Mouse (Mus musculus) kidney, adult 9 months (tissue): ENCODE data around the gene Bcas1.

ENCODE experiments used
- DNase-seq: peaks from one replicate; pipeline ENCODE4 v3.0.0; 2022

The Bcas1 gene

GRCm38 (mm10) chr2:170345410-170345793 is 82.2 kb downstream of the Bcas1 start:
- peak; percentile 34 for DNase-seq

- peak; percentile 25 for DNase-seq
Measured at GRCm38 (mm10) chr2:170344502-170345409, 82.9 kb downstream of the Bcas1 start.

DNA sequence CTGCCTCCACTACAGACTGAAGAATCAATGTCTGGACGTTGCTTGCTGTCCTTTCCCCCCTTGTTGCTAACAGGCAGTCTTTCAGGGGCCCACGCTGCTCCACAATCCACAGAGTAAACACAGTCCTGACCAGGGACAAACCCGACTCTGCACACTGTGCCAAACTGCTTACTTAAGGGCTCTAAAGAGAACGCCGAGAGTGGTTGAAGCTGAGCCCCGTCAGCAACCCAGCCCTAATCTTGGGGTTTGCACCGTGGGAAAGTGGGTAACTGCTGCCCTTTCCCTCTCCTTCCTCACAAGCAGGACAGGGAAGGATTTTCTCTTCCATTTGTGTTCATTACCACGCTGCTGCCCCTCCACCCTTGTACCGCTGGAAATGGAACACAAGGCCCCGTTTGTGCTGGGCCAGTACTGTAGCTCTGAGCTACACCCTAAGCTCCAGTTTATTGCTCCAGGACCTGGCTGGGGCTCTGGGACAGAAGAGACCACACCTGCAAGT is 83.8 kb downstream of the Bcas1 start:
- peak; percentile 16 for DNase-seq

- DNase-seq: peak; percentile 81
Measured at GRCm38 (mm10) chr2:170343133-170343818, 84.4 kb downstream of the Bcas1 start.

DNA sequence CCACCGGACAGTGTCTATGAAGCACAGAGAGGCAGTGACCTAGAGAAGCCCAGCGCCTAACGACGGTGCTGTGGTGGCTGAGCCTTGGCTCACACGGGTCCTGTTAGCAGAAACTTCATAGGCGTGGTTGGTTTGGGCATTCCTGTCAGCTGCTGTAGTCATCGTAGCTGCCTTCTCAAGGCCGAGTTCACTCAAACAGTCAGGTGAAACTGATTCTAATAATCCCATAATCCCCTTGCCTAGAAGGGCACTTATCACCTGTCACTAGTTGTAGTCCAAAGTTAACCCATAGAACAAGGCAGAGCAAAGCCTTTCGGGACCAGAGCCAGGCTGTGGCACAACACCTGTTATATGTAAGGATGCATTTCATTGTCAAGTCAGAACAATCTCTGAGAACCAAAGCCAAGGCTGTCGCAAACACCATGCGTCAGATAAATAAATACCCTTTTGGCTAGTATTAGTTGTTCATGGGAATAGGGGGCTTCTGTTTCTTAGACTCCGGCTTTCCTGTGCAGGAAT is 85.3 kb downstream of the Bcas1 start:
- no peak for DNase-seq

DNA sequence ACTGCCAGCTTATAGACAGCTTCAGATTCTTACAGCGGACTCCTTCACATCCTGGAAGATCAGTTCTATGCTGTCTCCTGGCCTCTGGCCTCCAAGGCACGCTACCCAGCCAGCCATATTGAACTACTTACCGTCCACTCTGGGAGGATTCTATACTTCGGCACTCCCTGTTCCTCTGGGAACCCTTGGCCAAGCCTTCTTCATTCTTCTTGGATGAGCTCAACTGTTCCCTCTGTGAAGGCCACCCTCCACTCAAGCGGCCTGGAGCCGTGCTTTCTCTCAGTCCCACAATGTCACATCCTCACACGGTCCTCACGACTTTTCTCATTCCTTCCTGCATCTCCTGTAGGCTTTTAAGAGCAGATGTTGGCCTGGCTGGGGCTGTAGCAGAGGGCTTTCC is 86.5 kb downstream of the Bcas1 start:
- no peak for DNase-seq

DNA sequence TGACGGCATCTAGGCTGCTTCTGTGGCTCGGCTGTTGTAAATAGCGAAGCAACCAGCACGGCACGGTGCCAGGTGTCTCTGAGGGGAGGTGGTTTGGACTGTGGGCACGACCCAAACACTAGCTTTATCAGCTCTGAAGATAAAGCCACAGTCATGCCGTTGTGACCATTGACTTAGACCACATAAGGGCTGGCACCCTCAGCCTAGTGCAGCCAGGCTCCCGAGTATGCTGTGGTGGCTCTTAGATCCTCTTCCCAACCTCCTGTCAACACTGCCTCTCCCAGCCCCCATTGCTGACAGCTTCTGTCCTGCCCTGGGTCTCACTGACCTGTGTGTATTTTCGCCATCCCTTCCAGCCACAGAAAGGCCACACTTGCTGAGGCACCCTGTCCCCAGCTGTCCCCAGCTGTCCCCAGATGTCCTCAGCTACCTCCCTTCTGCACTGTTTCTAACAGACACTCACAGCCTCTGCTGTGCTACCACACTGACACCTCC is 91.3 kb downstream of the Bcas1 start:
- no peak for DNase-seq

DNA sequence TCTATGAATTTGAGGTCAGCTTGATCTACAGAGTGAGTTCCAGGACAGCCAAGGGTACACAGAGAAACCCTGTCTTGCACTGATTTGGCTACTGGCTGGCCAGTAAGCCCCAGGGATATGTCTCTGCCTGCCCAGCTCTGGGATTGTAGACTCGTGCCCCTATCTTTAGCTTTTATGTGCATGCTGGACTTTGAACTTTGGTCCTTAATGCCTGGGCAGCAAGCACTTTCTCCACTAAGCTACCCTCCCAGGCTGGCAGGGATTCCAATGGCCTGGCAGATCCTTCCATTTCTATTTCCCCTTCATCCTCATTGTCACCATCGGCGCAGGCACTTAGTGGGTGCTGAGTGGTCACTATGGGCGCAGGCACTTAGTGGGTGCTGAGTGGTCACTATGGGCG is 92.5 kb downstream of the Bcas1 start:
- DNase-seq: peak; percentile 56

GRCm38 (mm10) chr2:170331870-170332269 is 95.8 kb downstream of the Bcas1 start:
- no peak for DNase-seq

GRCm38 (mm10) chr2:170330466-170330865 is 97.2 kb downstream of the Bcas1 start:
- DNase-seq: no peak

- peak; percentile 30 for DNase-seq
Measured at GRCm38 (mm10) chr2:170329921-170330320, 97.7 kb downstream of the Bcas1 start.

DNA sequence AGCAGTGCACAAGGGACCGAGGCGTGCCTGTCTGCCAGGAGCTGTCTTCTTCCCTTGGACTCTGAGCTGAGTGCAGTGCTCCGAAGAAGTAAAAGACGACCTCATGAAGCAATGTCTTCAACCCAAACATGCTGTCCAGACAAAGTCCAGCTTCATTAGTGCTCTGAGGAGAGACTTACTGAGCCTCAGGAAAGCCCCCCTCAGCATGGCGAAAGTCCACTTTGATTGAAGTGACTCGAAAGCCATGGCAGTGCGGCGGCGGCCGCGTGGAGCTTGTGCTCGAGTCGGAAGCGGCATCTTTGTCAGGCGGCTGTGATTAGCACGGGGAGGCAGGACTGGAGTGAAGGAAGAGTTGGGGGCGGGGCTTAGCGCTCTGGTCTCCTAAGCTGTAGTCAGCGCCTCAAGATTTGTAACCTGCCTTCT is 103.7 kb downstream of the Bcas1 start:
- peak; percentile 57 for DNase-seq

GRCm38 (mm10) chr2:170322013-170322414 is 105.6 kb downstream of the Bcas1 start:
- no peak for DNase-seq

- DNase-seq: no peak
Measured at GRCm38 (mm10) chr2:170321579-170321978, 106.1 kb downstream of the Bcas1 start.

- DNase-seq: no peak
Measured at GRCm38 (mm10) chr2:170319533-170320463, 107.8 kb downstream of the Bcas1 start.

DNA sequence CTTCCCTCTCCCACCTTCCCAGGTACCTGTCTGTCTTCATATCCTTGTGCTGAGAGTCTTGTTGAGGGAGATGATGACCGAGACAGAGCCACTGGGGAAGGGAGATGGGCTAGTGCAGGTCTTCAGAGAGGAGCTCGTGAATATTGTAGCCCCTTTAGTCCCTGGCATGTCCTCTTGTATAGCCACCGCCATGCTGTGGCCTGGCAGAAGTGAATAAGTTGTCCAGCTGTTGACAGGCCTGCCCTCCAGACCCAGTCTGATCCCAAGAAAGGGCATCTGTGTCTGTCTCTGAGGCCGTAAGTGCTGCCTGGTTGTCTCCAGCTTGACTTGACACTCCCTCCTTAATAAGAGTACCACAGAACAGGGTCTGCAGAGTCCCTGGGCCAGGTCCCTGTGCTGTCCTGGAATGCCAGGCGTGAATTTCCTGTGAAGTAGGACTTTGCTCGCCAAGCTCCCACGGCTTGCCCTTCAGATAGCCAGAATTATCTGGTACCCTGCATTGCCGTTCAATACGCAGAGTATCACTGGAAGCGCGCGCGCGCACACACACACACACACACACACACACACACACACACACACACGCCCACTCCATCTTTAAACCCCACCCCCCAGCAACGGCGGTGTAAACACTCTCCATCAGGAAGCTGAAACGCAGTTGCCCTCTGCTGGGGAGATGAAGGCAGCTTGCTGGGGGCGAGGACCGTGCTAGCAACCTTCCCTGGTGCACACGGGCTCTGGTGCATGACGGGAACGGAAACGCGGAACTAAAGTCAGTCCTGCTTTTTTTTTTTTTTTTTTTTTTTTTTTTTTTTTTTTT is 108.7 kb downstream of the Bcas1 start:
- peak; percentile 90 for DNase-seq

DNA sequence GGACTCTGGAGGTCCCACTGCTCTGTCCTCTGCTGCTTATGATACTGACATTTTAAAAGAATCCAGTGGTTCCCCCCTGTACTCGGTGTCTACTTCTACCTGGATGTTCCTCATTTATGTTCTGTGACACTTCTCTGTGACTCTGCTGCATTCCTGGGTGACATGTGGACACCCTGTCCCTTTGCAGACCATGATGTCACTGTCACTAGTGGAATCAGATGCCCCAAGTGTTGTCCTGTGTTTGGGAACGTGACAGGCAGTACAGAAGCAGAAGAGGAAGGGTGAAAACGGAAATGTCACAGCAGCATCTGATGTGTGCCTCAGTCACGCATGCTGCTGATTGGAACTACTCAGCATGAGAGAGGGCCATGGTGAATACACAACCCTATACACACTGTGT is 110.9 kb downstream of the Bcas1 start:
- DNase-seq: no peak

DNA sequence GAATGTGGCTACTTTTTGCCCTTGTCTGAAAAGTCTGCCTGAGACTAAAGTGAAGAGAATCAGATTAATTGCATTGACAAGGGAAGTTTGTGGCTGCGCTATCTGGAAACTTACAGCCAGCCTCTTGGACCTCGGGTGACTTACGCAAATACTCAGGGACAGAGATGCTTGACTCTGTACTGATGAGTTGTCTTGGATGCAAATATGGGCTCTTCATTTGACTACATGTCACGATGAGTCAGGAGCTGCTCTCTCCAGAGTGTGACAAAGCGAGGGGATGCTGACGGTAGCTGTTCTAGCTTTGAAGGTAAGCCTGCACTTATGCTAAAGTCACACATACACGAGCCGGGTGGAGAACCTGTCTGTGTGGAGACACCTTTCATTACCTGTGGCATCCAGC is 111.3 kb downstream of the Bcas1 start:
- DNase-seq: no peak

GRCm38 (mm10) chr2:170310988-170311359 is 116.7 kb downstream of the Bcas1 start:
- DNase-seq: no peak

DNA sequence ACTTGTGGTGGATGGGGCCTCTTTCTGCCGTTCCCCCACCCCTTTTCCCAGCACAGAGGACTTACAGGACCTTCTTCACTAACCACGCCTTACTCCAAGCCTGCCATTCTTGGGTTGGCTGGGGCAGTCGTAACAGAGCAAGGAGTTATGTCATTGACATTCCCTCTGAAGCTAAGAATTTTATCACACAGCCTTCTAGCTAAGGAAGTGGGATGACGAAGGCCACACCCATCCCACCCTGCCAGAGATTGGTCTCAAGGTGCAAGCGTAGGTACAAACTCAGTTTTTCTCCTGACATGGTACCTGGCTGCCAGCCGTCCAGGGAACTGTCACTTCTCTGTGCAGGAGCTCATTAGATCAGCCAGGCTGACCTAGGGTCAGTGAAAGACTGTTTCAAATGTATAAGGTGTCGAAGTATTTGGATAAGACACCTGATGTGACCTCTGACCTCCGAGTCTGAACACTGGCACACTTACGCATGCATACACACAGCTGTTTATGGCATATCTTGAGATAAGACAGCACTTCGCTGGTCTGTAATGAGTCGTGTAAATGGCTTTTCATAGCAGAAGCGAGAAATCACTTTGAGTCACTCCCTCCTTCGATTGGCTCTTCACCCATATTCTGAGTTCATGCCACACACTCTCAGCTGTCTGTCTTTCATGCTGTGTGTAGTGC is 117.2 kb downstream of the Bcas1 start:
- no peak for DNase-seq

DNA sequence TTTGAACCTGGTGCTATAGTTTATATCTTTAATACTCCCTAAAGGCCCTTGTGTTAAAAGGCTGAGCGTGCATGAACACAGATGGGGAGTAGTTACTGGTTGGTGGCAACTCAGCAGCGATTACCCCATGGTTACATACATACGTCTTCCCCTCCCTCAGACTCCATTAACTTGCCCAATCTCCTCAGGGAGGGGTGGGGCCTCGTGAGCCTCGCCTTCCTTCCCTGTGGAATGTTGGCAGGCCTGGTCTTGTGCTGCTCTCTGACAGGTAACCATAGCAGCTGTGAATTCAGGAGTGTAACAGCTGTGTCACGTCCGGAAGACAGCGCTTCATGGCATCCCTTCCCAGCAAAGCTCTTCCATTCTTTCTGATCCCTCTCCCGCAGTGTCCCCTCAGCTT is 118.7 kb downstream of the Bcas1 start:
- DNase-seq: no peak
